19 mouse cellular contexts compared by ENCODE assay signal in genomic region chr4:57765806-57766205, GRCm38 (mm10). TPM values are rescaled to one million over a fixed set of nuclear protein-coding genes. Genes with fewer than 3 reads are reported as not detected.
A peak's percentile ranks its signal among the peaks of the same experiment; 100 is the strongest.
DNase-seq lines count a peak whose midpoint lies in the region; ATAC-seq and TF ChIP-seq lines count a peak whose summit lies in the region.
"Had no signal": no experiment of that assay in that cellular context is flagged by ENCODE, and none has a peak within 500 bp of the region (broad histone marks: within the 10 kb centered on the region; RNA-seq: fewer than 3 reads in every experiment).

No protein-coding gene starts in this region.

- peaks cover 24% of the 10 kb centered on the region for H3K4me1 ChIP-seq in heart, adult 2 months (ENCODE audit: control insufficient read depth, insufficient read depth, low read length)
- H3K4me1 ChIP-seq in kidney, embryonic 15.5 days = peaks cover 31% of the 10 kb centered on the region
- no peaks in the 10 kb centered on the region for H3K4me1 ChIP-seq in neural tube, embryonic 15.5 days
- H3K4me1 ChIP-seq: liver, embryonic 12.5 days; midbrain, embryonic 15.5 days had no signal

- no peak overlapping the region for H3K9ac ChIP-seq in heart, adult 2 months (ENCODE audit: low read depth, low read length)
- H3K9ac ChIP-seq in kidney, embryonic 15.5 days = no peak overlapping the region
- no peak overlapping the region for H3K9ac ChIP-seq in neural tube, embryonic 15.5 days (replicated peaks)
- H3K9ac ChIP-seq: hindbrain, embryonic 13.5 days; liver, embryonic 12.5 days; midbrain, embryonic 15.5 days; neural tube, embryonic 13.5 days had no signal

- 32% methylated on average over 4 of the region's 4 CpGs for WGBS in heart, adult 2 months
- 41% methylated on average over 4 of the region's 4 CpGs for WGBS in kidney, embryonic 15.5 days
- 13% methylated on average over 4 of the region's 4 CpGs for WGBS in neural tube, embryonic 15.5 days

- no peak for TF ChIP-seq POLR2A in heart, adult 2 months (IDR thresholded peaks at IDR 0.05; ENCODE audit: insufficient read depth, low read depth, low read length)

- H3K27me3 ChIP-seq in heart, adult 2 months (ENCODE audit: control insufficient read depth, insufficient read depth, low read length) = no peaks in the 10 kb centered on the region
- H3K27me3 ChIP-seq in kidney, embryonic 15.5 days = no peaks in the 10 kb centered on the region
- H3K27me3 ChIP-seq in neural tube, embryonic 15.5 days (replicated peaks) = no peaks in the 10 kb centered on the region
- H3K27me3 ChIP-seq: hindbrain, embryonic 13.5 days; liver, embryonic 12.5 days; midbrain, embryonic 15.5 days; neural tube, embryonic 13.5 days had no signal

- no peak for DNase-seq in heart, adult 2 months
- DNase-seq in heart, postnatal 10 days = no peak
- no peak for DNase-seq in kidney, postnatal 36 days
- DNase-seq in neural tube, embryonic 10.5 days (ENCODE audit: extremely low spot score, low spot score) = peak; percentile 48
- no peak for DNase-seq in natural killer cell, adult 2 months (ENCODE audit: low spot score in 2 of 2)
- DNase-seq in layer of hippocampus, adult 11-12 months (ENCODE audit: low spot score) = no peak
- DNase-seq: adrenal gland, adult 8-10 months; cerebellum, adult 9-10 months; gastrocnemius, postnatal 36 days; thymus, postnatal 4 days had no signal

- no peak for TF ChIP-seq CTCF in heart, adult 2 months (IDR thresholded peaks at IDR 0.05)

- H3K36me3 ChIP-seq in heart, adult 2 months (ENCODE audit: control insufficient read depth, insufficient read depth, low read length) = peaks cover 15% of the 10 kb centered on the region
- no peaks in the 10 kb centered on the region for H3K36me3 ChIP-seq in kidney, embryonic 15.5 days
- H3K36me3 ChIP-seq in neural tube, embryonic 15.5 days = no peaks in the 10 kb centered on the region
- H3K36me3 ChIP-seq: hindbrain, embryonic 13.5 days; limb, embryonic 10.5 days; liver, embryonic 12.5 days; midbrain, embryonic 15.5 days; neural tube, embryonic 13.5 days had no signal

- no peaks in the 10 kb centered on the region for H3K79me2 ChIP-seq in heart, adult 2 months (replicated peaks; ENCODE audit: control insufficient read depth, insufficient read depth, low read length)

- H3K27ac ChIP-seq in heart, adult 2 months = peak overlapping the region; percentile 53; the same call in 1 of the 2 replicates
- peak overlapping the region; percentile 73; the same call in 1 of the 2 replicates for H3K27ac ChIP-seq in kidney, embryonic 15.5 days
- H3K27ac ChIP-seq in neural tube, embryonic 15.5 days (replicated peaks) = no peak overlapping the region
- H3K27ac ChIP-seq: hindbrain, embryonic 13.5 days; limb, embryonic 10.5 days; liver, embryonic 12.5 days; macrophage; midbrain, embryonic 15.5 days; neural tube, embryonic 13.5 days had no signal

- H3K9me3 ChIP-seq in kidney, embryonic 15.5 days (replicated peaks) = no peaks in the 10 kb centered on the region
- no peaks in the 10 kb centered on the region for H3K9me3 ChIP-seq in neural tube, embryonic 15.5 days (replicated peaks)
- H3K9me3 ChIP-seq: hindbrain, embryonic 13.5 days; limb, embryonic 10.5 days; liver, embryonic 12.5 days; midbrain, embryonic 15.5 days; neural tube, embryonic 13.5 days had no signal

- no peak overlapping the region for H3K4me2 ChIP-seq in kidney, embryonic 15.5 days
- no peak overlapping the region for H3K4me2 ChIP-seq in neural tube, embryonic 15.5 days
- H3K4me2 ChIP-seq: hindbrain, embryonic 13.5 days; liver, embryonic 12.5 days; midbrain, embryonic 15.5 days; neural tube, embryonic 13.5 days had no signal

- no peak overlapping the region for H3K4me3 ChIP-seq in heart, adult 2 months
- H3K4me3 ChIP-seq in kidney, embryonic 15.5 days (replicated peaks) = no peak overlapping the region
- no peak overlapping the region for H3K4me3 ChIP-seq in neural tube, embryonic 15.5 days (replicated peaks)
- H3K4me3 ChIP-seq: hindbrain, embryonic 13.5 days; limb, embryonic 10.5 days; liver, embryonic 12.5 days; midbrain, embryonic 15.5 days; neural tube, embryonic 13.5 days had no signal

- ATAC-seq in kidney, embryonic 15.5 days (replicated peaks; ENCODE audit: low FRiP score) = no peak
- no peak for ATAC-seq in neural tube, embryonic 15.5 days (ENCODE audit: low FRiP score)
- ATAC-seq: intestine, embryonic 16.5 days; liver, embryonic 12.5 days; midbrain, embryonic 15.5 days had no signal

- TF ChIP-seq EP300 in heart, adult 2 months (IDR thresholded peaks at IDR 0.05; ENCODE audit: insufficient read depth, low read depth, low read length) = 0 out of 2 replicates have a peak, but pooled peaks have one; percentile 47

- intact Hi-C loops in heart, adult 2 months (cut with DNase I) = no loop called here
- intact Hi-C loops in heart, postnatal 10 days (cut with DNase I) = no loop called here

RNA-seq across cellular contexts. Expression of gene Akap2, which starts 48.3 kb away (rescaled TPM):
- total RNA-seq in heart, adult 2 months (2021) = 100 to 1,000 TPM in 1 of 2 experiments, 10 to 100 TPM in 1; 86.4 to 106 TPM
- 72.4 and 95.9 TPM in 2 replicates for polyA plus RNA-seq in heart, adult 2 months (2012; rRNA removed)
- 100 to 1,000 TPM; 127 to 141 TPM for total RNA-seq in heart, postnatal 10 days (2021)
- polyA plus RNA-seq in kidney, embryonic 15.5 days (2015; fragmentation: Nextera tagmentation; extraction: Ambion mirVana) = 22.8 and 27.8 TPM in 2 replicates
- 11.0 and 19.4 TPM in 2 replicates for polyA plus RNA-seq in neural tube, embryonic 15.5 days (2015; fragmentation: Nextera tagmentation; extraction: Ambion mirVana)
